Mouse (Mus musculus) small intestine, adult 10 weeks (tissue): ENCODE data around the gene Pkm. TPM values are rescaled to one million over a fixed set of nuclear protein-coding genes. Genes with fewer than 3 reads are reported as not detected.

Experiments
- polyA plus RNA-seq: library from polyadenylated mRNA; stranded (reverse); fragments of 350-450 nt; fragmentation: Illumina TruSeq; extraction: RNeasy Lipid Tissue Mini Kit (QIAGEN cat#74804); gene quantifications from one replicate; pipeline ENCODE4 v1.2.3, GENCODE M21; 2014; ENCODE audit warnings: low replicate concordance

Gene Pkm
- polyA plus RNA-seq: 27.5 TPM

GRCm38 (mm10) chr9:59655958-59656634 lies at the start of gene Pkm:
Gene Pkm (plus strand): TSS chr9:59656368.

GRCm38 (mm10) chr9:59616622-59617306 lies 39.4 kb upstream of the Pkm start, which contains the start of gene Parp6:
Gene Parp6 (plus strand): TSS chr9:59617284.

DNA sequence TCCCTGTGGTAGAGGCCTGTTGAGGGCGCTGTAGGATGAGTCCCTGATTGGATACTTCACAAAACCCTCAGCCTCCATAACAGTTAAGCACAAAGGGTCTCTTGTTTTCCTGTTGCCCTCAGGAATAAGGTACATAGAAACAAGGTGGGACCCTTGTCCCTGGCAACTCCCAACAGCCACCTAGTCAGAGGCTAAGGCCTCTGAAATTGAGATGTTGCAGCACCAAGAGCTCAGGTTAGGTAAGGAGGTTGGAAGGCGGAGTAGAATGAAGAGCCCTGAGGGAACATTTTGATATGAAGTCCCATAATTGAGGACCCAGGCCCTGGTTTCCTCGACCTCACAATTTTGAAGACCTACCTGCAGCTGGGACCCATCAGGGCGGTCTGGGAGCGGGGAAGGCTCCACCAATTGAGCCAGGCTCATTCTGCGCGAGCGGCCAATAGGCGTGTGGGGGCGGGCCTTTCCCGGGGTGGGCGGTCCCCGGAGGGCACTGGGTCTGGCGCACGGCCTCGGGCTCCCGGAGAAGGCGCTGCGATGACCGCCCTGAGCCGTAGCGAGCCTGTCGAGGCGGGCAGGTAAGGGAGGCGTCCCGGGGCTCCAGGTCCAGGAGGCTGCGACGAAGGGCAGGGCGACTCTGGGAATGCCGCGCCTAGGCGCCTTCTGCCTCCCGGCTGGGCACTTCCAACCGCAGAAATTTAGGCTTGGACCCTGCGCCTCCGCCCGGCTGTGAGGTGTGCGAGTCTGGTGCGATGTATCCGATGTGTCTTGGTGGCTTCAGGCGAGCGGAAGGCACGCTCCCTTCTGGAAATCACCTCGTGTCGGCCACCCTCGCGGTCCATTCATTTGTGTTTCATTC lies 23.7 kb downstream of the Pkm start, which contains the start of gene Gramd2:
Gene Gramd2, plus strand, starts transcription at position 467 of the 856 bp plus-strand sequence.

Other genes with a start within 250 kb of the Pkm start
- 84.8 TPM for gene Arih1, start 169.8 kb upstream of the Pkm start, polyA plus RNA-seq
- 13.8 TPM for gene Hexa, start 116.8 kb upstream of the Pkm start, polyA plus RNA-seq
- 0.78 TPM for gene Tmem202, start 116.5 kb upstream of the Pkm start, polyA plus RNA-seq
- gene Celf6, start 78.5 kb upstream of the Pkm start, polyA plus RNA-seq: 0.41 TPM
- 27.3 TPM for gene Parp6, start 39.1 kb upstream of the Pkm start, polyA plus RNA-seq
- 2.5 TPM for gene Gramd2, start 23.8 kb downstream of the Pkm start, polyA plus RNA-seq
- gene Senp8, start 94.3 kb downstream of the Pkm start, polyA plus RNA-seq: 15.3 TPM
- 8.9 TPM for gene Myo9a, start 94.5 kb downstream of the Pkm start, polyA plus RNA-seq